Mouse (Mus musculus) limb, embryonic 11.5 days (tissue): ENCODE measurements around the gene Olfr128. TPM values are rescaled to one million over a fixed set of nuclear protein-coding genes. Genes with fewer than 3 reads are reported as not detected.
"Not testable (repeated sequence)": the region's sequence is repeated elsewhere in the genome, so short reads cannot be mapped to it uniquely, and the experiment has no call there.

Experiments
- ATAC-seq: fragments of 200-750 bp; cut with Nextera tagmentation; 2 replicates; pipeline ENCODE4 v1.8.0; 2017; ENCODE audit warnings: low read depth; ENCODE audit not compliant: insufficient number of reproducible peaks, low FRiP score, low TSS enrichment
- DNase-seq: peaks from one replicate; pipeline ENCODE4 v3.0.0-alpha.2; 2015; ENCODE audit warnings: low spot score
- H3K27ac ChIP-seq: fragments of 300-500 bp; sonication (generic); replicated peaks from 2 replicates; pipeline ENCODE4 v1.5.1; 2014; ENCODE audit warnings: low read depth, mild to moderate bottlenecking, low read length
- H3K27me3 ChIP-seq: fragments of 300-500 bp; sonication (generic); 2 replicates; pipeline ENCODE4 v1.6.1; 2014; ENCODE audit warnings: mild to moderate bottlenecking, low read length, mixed read lengths; ENCODE audit not compliant: control insufficient read depth, insufficient read depth
- H3K36me3 ChIP-seq: fragments of 300-500 bp; sonication (generic); 2 replicates; pipeline ENCODE4 v1.6.1; 2014; ENCODE audit warnings: mild to moderate bottlenecking, low read length, moderate library complexity, mixed read lengths; ENCODE audit not compliant: control insufficient read depth, insufficient read depth
- H3K4me1 ChIP-seq: fragments of 300-500 bp; sonication (generic); 2 replicates; pipeline ENCODE4 v1.6.1; 2014; ENCODE audit warnings: low read length, mixed read lengths; ENCODE audit not compliant: control insufficient read depth, insufficient read depth
- H3K4me2 ChIP-seq: fragments of 300-500 bp; sonication (generic); 2 replicates; pipeline ENCODE4 v1.6.1; 2014; ENCODE audit warnings: low read depth, mild to moderate bottlenecking, moderate library complexity; ENCODE audit not compliant: severe bottlenecking
- H3K4me3 ChIP-seq: fragments of 300-500 bp; sonication (generic); 2 replicates; pipeline ENCODE4 v1.5.1; 2014; ENCODE audit warnings: low read depth, low read length
- H3K9ac ChIP-seq: fragments of 300-500 bp; sonication (generic); 2 replicates; pipeline ENCODE4 v1.6.1; 2014; ENCODE audit warnings: mild to moderate bottlenecking, low read length
- H3K9me3 ChIP-seq: fragments of 300-500 bp; sonication (generic); 2 replicates; pipeline ENCODE4 v1.6.1; 2016; ENCODE audit warnings: low read length; ENCODE audit not compliant: control insufficient read depth
- WGBS: fragments of 180-500 bp; shearing (Covaris S2); extraction: QIAGEN DNeasy Blood & Tissue Kit; methylation state at CpG from one replicate; pipeline ENCODE4 v1.1.7; 2014; 5-methylcytosine and 5-hydroxymethylcytosine counted together
- polyA plus RNA-seq: library from polyadenylated mRNA; unstranded; fragments of >200 nt; fragmentation: Nextera tagmentation; extraction: Ambion mirVana; gene quantifications from 2 replicates; pipeline ENCODE4 v1.2.1, GENCODE M21; 2014

Olfr128 gene
- not detected in 2 replicates for polyA plus RNA-seq

- H3K4me3 ChIP-seq, result no peak within 1 kb of the TSS
- no peak for ATAC-seq
- H3K9ac ChIP-seq, result no peak within 1 kb of the TSS
- no peaks in the 10 kb centered on the region for H3K9me3 ChIP-seq
- no peak for DNase-seq
- no peaks in the 10 kb centered on the region for H3K27me3 ChIP-seq
- H3K36me3 ChIP-seq, result no peaks in the 10 kb centered on the region
- H3K4me2 ChIP-seq, result no peak within 1 kb of the TSS
- H3K4me1 ChIP-seq, result no peaks in the 10 kb centered on the region
- no peak within 1 kb of the TSS for H3K27ac ChIP-seq
These were observed at the start of gene Olfr128 for GRCm38 (mm10) chr17:37920248-37920647. Gene Olfr128 (plus strand): TSS chr17:37920548.

- ATAC-seq, result no peak
- Histone ChIP-seq H3K27me3 (no peaks in the 10 kb centered on the region), H3K4me3 (no peak overlapping the region), H3K4me2 (no peak overlapping the region), H3K27ac (no peak overlapping the region), H3K9me3 (no peaks in the 10 kb centered on the region), H3K4me1 (no peaks in the 10 kb centered on the region), H3K9ac (no peak overlapping the region), H3K36me3 (no peaks in the 10 kb centered on the region)
- 85% methylated on average over 3 of the region's 3 CpGs for WGBS
- DNase-seq, result no peak
These were observed 46.5 kb upstream of the Olfr128 start for GRCm38 (mm10) chr17:37873830-37874229.

- Histone ChIP-seq H3K36me3 (no peaks in the 10 kb centered on the region), H3K4me1 (no peaks in the 10 kb centered on the region), H3K27me3 (no peaks in the 10 kb centered on the region), H3K9ac (no peak within 1 kb of the TSS), H3K27ac (no peak within 1 kb of the TSS), H3K4me3 (no peak within 1 kb of the TSS), H3K4me2 (no peak within 1 kb of the TSS), H3K9me3 (no peaks in the 10 kb centered on the region)
- no peak for ATAC-seq
- WGBS, result 78% methylated on average over 1 of the region's 1 CpGs
- no peak for DNase-seq
These were observed 20.2 kb upstream of the Olfr128 start, which contains the start of gene Olfr127 for GRCm38 (mm10) chr17:37900137-37900536. Gene Olfr127 (plus strand): TSS chr17:37900437.

- not testable (repeated sequence) for DNase-seq, H3K4me1 ChIP-seq, H3K36me3 ChIP-seq, H3K4me3 ChIP-seq, H3K27me3 ChIP-seq, H3K9ac ChIP-seq, ATAC-seq, H3K4me2 ChIP-seq, H3K9me3 ChIP-seq, H3K27ac ChIP-seq
- 71% methylated on average over 8 of the region's 8 CpGs for WGBS
These were observed 13.5 kb upstream of the Olfr128 start for GRCm38 (mm10) chr17:37906821-37907220.

GRCm38 (mm10) chr17:37952979-37953378 is 32.6 kb downstream of the Olfr128 start, which contains the start of gene Olfr761:
Gene Olfr761 (minus strand): TSS chr17:37953079.
- Histone ChIP-seq H3K4me2 (no peak within 1 kb of the TSS), H3K9me3 (no peaks in the 10 kb centered on the region), H3K36me3 (no peaks in the 10 kb centered on the region), H3K4me3 (no peak within 1 kb of the TSS), H3K4me1 (no peaks in the 10 kb centered on the region), H3K27ac (no peak within 1 kb of the TSS), H3K27me3 (no peaks in the 10 kb centered on the region), H3K9ac (no peak within 1 kb of the TSS)
- no peak for DNase-seq
- ATAC-seq, result no peak
- WGBS, result 73% methylated on average over 2 of the region's 2 CpGs

GRCm38 (mm10) chr17:37973591-37973990 is 53.2 kb downstream of the Olfr128 start:
- no peak overlapping the region for H3K9ac ChIP-seq
- H3K27me3 ChIP-seq, result no peaks in the 10 kb centered on the region
- H3K9me3 ChIP-seq, result no peaks in the 10 kb centered on the region
- no peaks in the 10 kb centered on the region for H3K36me3 ChIP-seq
- H3K27ac ChIP-seq, result no peak overlapping the region
- ATAC-seq (no peak), DNase-seq (no peak)
- no peak overlapping the region for H3K4me2 ChIP-seq
- H3K4me1 ChIP-seq, result no peaks in the 10 kb centered on the region
- WGBS, result 87% methylated on average over 3 of the region's 3 CpGs
- H3K4me3 ChIP-seq, result no peak overlapping the region

Other genes with a start within 250 kb of the Olfr128 start
- not detected in 2 replicates for gene Olfr119, start 224.0 kb upstream of the Olfr128 start, polyA plus RNA-seq
- gene Olfr120, start 198.7 kb upstream of the Olfr128 start, polyA plus RNA-seq, result not detected in 2 replicates
- gene Olfr121, start 171.7 kb upstream of the Olfr128 start, polyA plus RNA-seq, result not detected in 2 replicates
- gene Olfr122, start 151.9 kb upstream of the Olfr128 start, polyA plus RNA-seq, result not detected in 2 replicates
- not detected in 2 replicates for gene Olfr123, start 127.0 kb upstream of the Olfr128 start, polyA plus RNA-seq
- not detected in 2 replicates for gene Olfr124, start 120.7 kb upstream of the Olfr128 start, polyA plus RNA-seq
- gene Olfr125, start 87.6 kb upstream of the Olfr128 start, polyA plus RNA-seq, result not detected in 2 replicates
- not detected in 2 replicates for gene Olfr126, start 73.1 kb upstream of the Olfr128 start, polyA plus RNA-seq
- gene Olfr127, start 20.1 kb upstream of the Olfr128 start, polyA plus RNA-seq, result not detected in 2 replicates
- not detected in 2 replicates for gene Olfr761, start 32.5 kb downstream of the Olfr128 start, polyA plus RNA-seq
- not detected in 2 replicates for gene Olfr129, start 139.5 kb downstream of the Olfr128 start, polyA plus RNA-seq
- not detected in 2 replicates for gene Olfr130, start 143.4 kb downstream of the Olfr128 start, polyA plus RNA-seq
- gene Olfr131, start 168.1 kb downstream of the Olfr128 start, polyA plus RNA-seq, result not detected in 2 replicates
- gene Olfr132, start 214.0 kb downstream of the Olfr128 start, polyA plus RNA-seq, result not detected in 2 replicates
- gene Olfr133, start 224.7 kb downstream of the Olfr128 start, polyA plus RNA-seq, result not detected in 2 replicates